In the genomic region with DNA sequence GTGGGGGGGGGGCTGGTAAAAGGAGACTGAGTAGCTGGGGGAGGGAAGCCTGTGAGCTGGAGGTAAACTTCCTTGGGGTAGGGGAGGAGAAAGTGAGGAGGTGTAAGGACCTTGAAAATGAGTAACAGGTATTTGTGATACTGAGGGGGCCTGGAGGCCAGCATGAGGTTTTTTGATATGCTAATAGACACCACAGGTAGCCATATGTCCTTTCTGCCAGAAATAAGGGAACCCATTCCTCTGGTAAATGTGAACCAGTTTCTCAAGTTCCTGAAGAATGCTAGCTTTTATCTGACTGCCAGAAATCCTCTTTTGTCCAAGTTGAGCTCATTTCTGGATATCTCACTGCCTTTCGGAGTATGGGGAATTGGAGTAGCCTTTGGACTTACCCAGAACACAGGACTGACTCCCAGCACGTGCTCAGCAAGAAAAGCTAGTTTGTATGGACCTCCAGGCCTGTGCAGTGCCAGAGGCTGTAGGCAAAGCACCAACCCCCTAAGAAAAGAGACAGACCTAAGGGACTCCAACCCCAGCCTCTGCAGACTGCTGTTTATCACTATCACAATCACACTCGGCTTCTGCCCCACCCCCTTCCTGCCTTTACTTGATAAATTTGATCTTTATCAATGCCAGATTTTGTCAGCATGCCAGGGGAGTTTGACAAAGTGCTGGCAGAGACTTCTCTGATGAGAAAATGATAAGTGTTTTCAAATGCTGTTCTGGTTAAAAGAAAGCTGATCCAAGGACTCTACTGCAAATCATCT, we compare ENCODE assay signal across 15 mouse cellular contexts.
A peak's percentile ranks its signal among the peaks of the same experiment; 100 is the strongest.
DNase-seq lines count a peak whose midpoint lies in the region; ATAC-seq lines count a peak whose summit lies in the region.
"Had no signal": no experiment of that assay in that cellular context is flagged by ENCODE, and none has a peak within 500 bp of the region (broad histone marks: within the 10 kb centered on the region; RNA-seq: fewer than 3 reads in every experiment).

No protein-coding gene starts in this region.

- DNase-seq in forebrain, embryonic 14.5 days (ENCODE audit: low spot score): peak; percentile 29
- no peak for DNase-seq in forebrain, embryonic 11.5 days (ENCODE audit: low spot score)
- DNase-seq in urinary bladder, postnatal 14 days (ENCODE audit: low spot score): peak; percentile 7
- no peak for DNase-seq in urinary bladder, postnatal 36 days (ENCODE audit: low spot score in 2 of 2)
- DNase-seq in adrenal gland, postnatal 36 days: peak; percentile 57 to 72
- DNase-seq in thymus, postnatal 10 days (ENCODE audit: low spot score in 2 of 2): no peak
- no peak for DNase-seq in cerebellum, postnatal 4 days (ENCODE audit: low spot score in 2 of 2)
- no peak for DNase-seq in left cerebral cortex, adult 9 months (ENCODE audit: low spot score in 2 of 2)
- DNase-seq: B cell, adult 2 months; cerebellum, postnatal 25 days; gastrocnemius, postnatal 10 days; kidney, postnatal 14 days; retina, postnatal 1 day had no signal

- no peaks in the 10 kb centered on the region for H3K36me3 ChIP-seq in forebrain, embryonic 14.5 days (ENCODE audit: control insufficient read depth, insufficient read depth, low read length)
- no peaks in the 10 kb centered on the region for H3K36me3 ChIP-seq in forebrain, embryonic 11.5 days (ENCODE audit: control insufficient read depth, insufficient read depth, low read length)
- H3K36me3 ChIP-seq: heart, embryonic 12.5 days had no signal

- no peak overlapping the region for H3K4me3 ChIP-seq in forebrain, embryonic 14.5 days (ENCODE audit: low read depth, low read length)
- no peak overlapping the region for H3K4me3 ChIP-seq in forebrain, embryonic 11.5 days (ENCODE audit: low read depth, low read length)
- H3K4me3 ChIP-seq: heart, embryonic 12.5 days had no signal

- WGBS in forebrain, embryonic 14.5 days: 8% methylated on average over 3 of the region's 3 CpGs
- 23% methylated on average over 3 of the region's 3 CpGs for WGBS in forebrain, embryonic 11.5 days

- H3K27ac ChIP-seq in forebrain, embryonic 14.5 days (ENCODE audit: low read depth, low read length): no peak overlapping the region
- no peak overlapping the region for H3K27ac ChIP-seq in forebrain, embryonic 11.5 days (ENCODE audit: low read depth, low read length)

- ATAC-seq in forebrain, embryonic 14.5 days: no peak
- ATAC-seq in forebrain, embryonic 11.5 days (replicated peaks; ENCODE audit: low FRiP score): no peak; the same call in 1 of the 2 replicates
- ATAC-seq: intestine, embryonic 16.5 days had no signal

- H3K9ac ChIP-seq in forebrain, embryonic 14.5 days (ENCODE audit: low read length): no peak overlapping the region
- H3K9ac ChIP-seq in forebrain, embryonic 11.5 days (ENCODE audit: low read length): no peak overlapping the region
- H3K9ac ChIP-seq: heart, embryonic 12.5 days had no signal

- no peaks in the 10 kb centered on the region for H3K4me1 ChIP-seq in forebrain, embryonic 14.5 days (ENCODE audit: control insufficient read depth, insufficient read depth, low read length)
- no peaks in the 10 kb centered on the region; the same call in 1 of the 2 replicates for H3K4me1 ChIP-seq in forebrain, embryonic 11.5 days (replicated peaks; ENCODE audit: control insufficient read depth, insufficient read depth, low read length)
- H3K4me1 ChIP-seq: heart, embryonic 12.5 days had no signal

- no peaks in the 10 kb centered on the region for H3K9me3 ChIP-seq in forebrain, embryonic 14.5 days (replicated peaks; ENCODE audit: control insufficient read depth, low read length)
- no peaks in the 10 kb centered on the region for H3K9me3 ChIP-seq in forebrain, embryonic 11.5 days (ENCODE audit: control insufficient read depth, low read length)
- H3K9me3 ChIP-seq: heart, embryonic 12.5 days had no signal

- H3K27me3 ChIP-seq in forebrain, embryonic 14.5 days (replicated peaks; ENCODE audit: control insufficient read depth, insufficient read depth, low read length): no peaks in the 10 kb centered on the region
- no peaks in the 10 kb centered on the region for H3K27me3 ChIP-seq in forebrain, embryonic 11.5 days (ENCODE audit: control insufficient read depth, insufficient read depth, low read length)
- H3K27me3 ChIP-seq: heart, embryonic 12.5 days had no signal

- no peak overlapping the region for H3K4me2 ChIP-seq in forebrain, embryonic 14.5 days (ENCODE audit: low read length)
- no peak overlapping the region for H3K4me2 ChIP-seq in forebrain, embryonic 11.5 days (ENCODE audit: low read depth, low read length, severe bottlenecking)
- H3K4me2 ChIP-seq: heart, embryonic 12.5 days had no signal

Comparison
In these comparisons a context has a peak if more than half of its experiments do, and no peak if none do; other contexts are left out.
1. DNase-seq: peak in forebrain, embryonic 14.5 days (single experiment), urinary bladder, postnatal 14 days (single experiment) and adrenal gland, postnatal 36 days (2 of 2); none in forebrain, embryonic 11.5 days (single experiment), urinary bladder, postnatal 36 days (0 of 2), thymus, postnatal 10 days (0 of 2), cerebellum, postnatal 4 days (0 of 2) and left cerebral cortex, adult 9 months (0 of 2).